Mouse (Mus musculus): ENCODE measurements around the gene Zbtb20. TPM values are rescaled to one million over a fixed set of nuclear protein-coding genes. Genes with fewer than 3 reads are reported as not detected.

The Zbtb20 gene
- total and polyA plus RNA-seq, 2 experiments from 2014 or later: 25.2 to 38.0 TPM

- H3K4me3 ChIP-seq (ENCODE audit: low read depth, low read length): no peak overlapping the region
- no peak for DNase-seq (ENCODE audit: low spot score)
- H3K4me2 ChIP-seq (ENCODE audit: low read depth, low read length, poor library complexity, severe bottlenecking): no peak overlapping the region
- 98% methylated on average over 3 of the region's 3 CpGs for WGBS
- no peaks in the 10 kb centered on the region for H3K27me3 ChIP-seq (ENCODE audit: insufficient read depth, low read length)
- H3K36me3 ChIP-seq (ENCODE audit: insufficient read depth, low read length): no peaks in the 10 kb centered on the region
- no peak overlapping the region for H3K9ac ChIP-seq (replicated peaks; ENCODE audit: low read length, poor library complexity, severe bottlenecking)
- H3K9me3 ChIP-seq (ENCODE audit: low read length): no peaks in the 10 kb centered on the region
- no peaks in the 10 kb centered on the region for H3K4me1 ChIP-seq (ENCODE audit: insufficient read depth, low read length)
- H3K27ac ChIP-seq (ENCODE audit: low read depth, low read length): no peak overlapping the region
- no peak for ATAC-seq (ENCODE audit: low FRiP score)
- TF ChIP-seq CTCF (IDR thresholded peaks at IDR 0.05): no peak
Measured at GRCm38 (mm10) chr16:43668294-43668693, 792.6 kb downstream of the Zbtb20 start.

- Histone ChIP-seq H3K4me3 (ENCODE audit: low read depth, low read length) (no peak overlapping the region), H3K4me2 (ENCODE audit: low read depth, low read length, poor library complexity, severe bottlenecking) (no peak overlapping the region), H3K9ac (replicated peaks; ENCODE audit: low read length, poor library complexity, severe bottlenecking) (no peak overlapping the region), H3K4me1 (ENCODE audit: insufficient read depth, low read length) (no peaks in the 10 kb centered on the region), H3K9me3 (ENCODE audit: low read length) (peaks cover 4% of the 10 kb centered on the region; the same call in 1 of the 2 replicates), H3K27ac (ENCODE audit: low read depth, low read length) (no peak overlapping the region), H3K36me3 (ENCODE audit: insufficient read depth, low read length) (no peaks in the 10 kb centered on the region), H3K27me3 (ENCODE audit: insufficient read depth, low read length) (no peaks in the 10 kb centered on the region)
- WGBS: 100% methylated on average over 1 of the region's 1 CpGs
- DNase-seq (ENCODE audit: low spot score) (no peak), ATAC-seq (ENCODE audit: low FRiP score) (no peak)
- TF ChIP-seq CTCF (IDR thresholded peaks at IDR 0.05): no peak
Measured at GRCm38 (mm10) chr16:43671972-43672371, 796.3 kb downstream of the Zbtb20 start.

- Histone ChIP-seq H3K27me3 (ENCODE audit: insufficient read depth, low read length) (no peaks in the 10 kb centered on the region), H3K9ac (replicated peaks; ENCODE audit: low read length, poor library complexity, severe bottlenecking) (no peak overlapping the region), H3K4me2 (ENCODE audit: low read depth, low read length, poor library complexity, severe bottlenecking) (no peak overlapping the region), H3K27ac (ENCODE audit: low read depth, low read length) (no peak overlapping the region), H3K4me3 (ENCODE audit: low read depth, low read length) (no peak overlapping the region), H3K36me3 (ENCODE audit: insufficient read depth, low read length) (no peaks in the 10 kb centered on the region), H3K4me1 (ENCODE audit: insufficient read depth, low read length) (no peaks in the 10 kb centered on the region), H3K9me3 (ENCODE audit: low read length) (peaks cover 4% of the 10 kb centered on the region; the same call in 1 of the 2 replicates)
- no peak for TF ChIP-seq CTCF (IDR thresholded peaks at IDR 0.05)
- ATAC-seq (ENCODE audit: low FRiP score) (no peak), DNase-seq (ENCODE audit: low spot score) (no peak)
Measured at GRCm38 (mm10) chr16:43672697-43673096, 797.0 kb downstream of the Zbtb20 start.

GRCm38 (mm10) chr16:43674400-43674799 lies 798.7 kb downstream of the Zbtb20 start:
- H3K36me3 ChIP-seq (ENCODE audit: insufficient read depth, low read length): no peaks in the 10 kb centered on the region
- H3K4me2 ChIP-seq (ENCODE audit: low read depth, low read length, poor library complexity, severe bottlenecking): no peak overlapping the region
- WGBS: 86% methylated on average over 3 of the region's 3 CpGs
- no peak overlapping the region for H3K4me3 ChIP-seq (ENCODE audit: low read depth, low read length)
- peak; percentile 19 for DNase-seq (ENCODE audit: low spot score)
- no peaks in the 10 kb centered on the region for H3K27me3 ChIP-seq (ENCODE audit: insufficient read depth, low read length)
- H3K9ac ChIP-seq (replicated peaks; ENCODE audit: low read length, poor library complexity, severe bottlenecking): no peak overlapping the region
- H3K4me1 ChIP-seq (ENCODE audit: insufficient read depth, low read length): no peaks in the 10 kb centered on the region
- no peak overlapping the region for H3K27ac ChIP-seq (ENCODE audit: low read depth, low read length)
- peaks cover 4% of the 10 kb centered on the region; the same call in 1 of the 2 replicates for H3K9me3 ChIP-seq (ENCODE audit: low read length)
- no peak for TF ChIP-seq CTCF (IDR thresholded peaks at IDR 0.05)
- no peak for ATAC-seq (ENCODE audit: low FRiP score)

GRCm38 (mm10) chr16:43687968-43688367 lies 812.3 kb downstream of the Zbtb20 start:
- no peaks in the 10 kb centered on the region for H3K4me1 ChIP-seq (ENCODE audit: insufficient read depth, low read length)
- no peaks in the 10 kb centered on the region for H3K36me3 ChIP-seq (ENCODE audit: insufficient read depth, low read length)
- no peak overlapping the region for H3K4me2 ChIP-seq (ENCODE audit: low read depth, low read length, poor library complexity, severe bottlenecking)
- 77% methylated on average over 2 of the region's 2 CpGs for WGBS
- H3K9ac ChIP-seq (replicated peaks; ENCODE audit: low read length, poor library complexity, severe bottlenecking): no peak overlapping the region
- DNase-seq (ENCODE audit: low spot score): no peak
- H3K4me3 ChIP-seq (ENCODE audit: low read depth, low read length): no peak overlapping the region
- no peak overlapping the region for H3K27ac ChIP-seq (ENCODE audit: low read depth, low read length)
- no peak for ATAC-seq (ENCODE audit: low FRiP score)
- H3K9me3 ChIP-seq (ENCODE audit: low read length): no peaks in the 10 kb centered on the region
- H3K27me3 ChIP-seq (ENCODE audit: insufficient read depth, low read length): no peaks in the 10 kb centered on the region
- no peak for TF ChIP-seq CTCF (IDR thresholded peaks at IDR 0.05)

- Histone ChIP-seq H3K9ac (replicated peaks; ENCODE audit: low read length, poor library complexity, severe bottlenecking) (no peak overlapping the region), H3K36me3 (ENCODE audit: insufficient read depth, low read length) (no peaks in the 10 kb centered on the region), H3K4me2 (ENCODE audit: low read depth, low read length, poor library complexity, severe bottlenecking) (no peak overlapping the region), H3K4me3 (ENCODE audit: low read depth, low read length) (no peak overlapping the region), H3K27ac (ENCODE audit: low read depth, low read length) (no peak overlapping the region), H3K27me3 (ENCODE audit: insufficient read depth, low read length) (no peaks in the 10 kb centered on the region), H3K9me3 (ENCODE audit: low read length) (no peaks in the 10 kb centered on the region), H3K4me1 (ENCODE audit: insufficient read depth, low read length) (no peaks in the 10 kb centered on the region)
- 96% methylated on average over 3 of the region's 3 CpGs for WGBS
- no peak for DNase-seq (ENCODE audit: low spot score)
- no peak for TF ChIP-seq CTCF (IDR thresholded peaks at IDR 0.05)
- ATAC-seq (ENCODE audit: low FRiP score): no peak
Measured at GRCm38 (mm10) chr16:43690211-43690690, 814.6 kb downstream of the Zbtb20 start.
